Mouse (Mus musculus) heart, embryonic 10.5 days (tissue): ENCODE results near the gene Mrps27. TPM values are rescaled to one million over a fixed set of nuclear protein-coding genes. Genes with fewer than 3 reads are reported as not detected.

Experiments
- DNase-seq: peaks from one replicate; pipeline ENCODE4 v3.0.0-alpha.2; 2017; ENCODE audit warnings: low spot score
- H3K27ac ChIP-seq: fragments of 300-500 bp; sonication (generic); 2 replicates; pipeline ENCODE4 v1.5.1; 2016; ENCODE audit warnings: mild to moderate bottlenecking
- H3K27me3 ChIP-seq: fragments of 300-500 bp; sonication (generic); 2 replicates; pipeline ENCODE4 v1.6.1; 2016; ENCODE audit warnings: mild to moderate bottlenecking; ENCODE audit not compliant: poor library complexity, insufficient read depth, severe bottlenecking
- H3K36me3 ChIP-seq: fragments of 300-500 bp; sonication (generic); 2 replicates; pipeline ENCODE4 v1.6.1; 2016; ENCODE audit warnings: mild to moderate bottlenecking, moderate library complexity
- H3K4me1 ChIP-seq: fragments of 300-500 bp; sonication (generic); 2 replicates; pipeline ENCODE4 v1.6.1; 2016; ENCODE audit warnings: mild to moderate bottlenecking
- H3K4me3 ChIP-seq: fragments of 300-500 bp; sonication (generic); 2 replicates; pipeline ENCODE4 v1.5.1; 2016; ENCODE audit warnings: mild to moderate bottlenecking, moderate library complexity
- H3K9me3 ChIP-seq: fragments of 300-500 bp; sonication (generic); 2 replicates; pipeline ENCODE4 v1.6.1; 2016; ENCODE audit warnings: mild to moderate bottlenecking, moderate library complexity
- WGBS: fragments of 180-500 bp; shearing (Covaris S2); methylation state at CpG from one replicate; pipeline ENCODE4 v1.1.7; 2016; 5-methylcytosine and 5-hydroxymethylcytosine counted together
- polyA plus RNA-seq: library from polyadenylated mRNA; unstranded; fragments of >200 nt; fragmentation: Nextera tagmentation; extraction: Ambion mirVana; gene quantifications from 2 replicates; pipeline ENCODE4 v1.2.1, GENCODE M21; 2016

Gene Mrps27
- polyA plus RNA-seq, 1 experiment from 2014 or later = 96.0 TPM

DNA sequence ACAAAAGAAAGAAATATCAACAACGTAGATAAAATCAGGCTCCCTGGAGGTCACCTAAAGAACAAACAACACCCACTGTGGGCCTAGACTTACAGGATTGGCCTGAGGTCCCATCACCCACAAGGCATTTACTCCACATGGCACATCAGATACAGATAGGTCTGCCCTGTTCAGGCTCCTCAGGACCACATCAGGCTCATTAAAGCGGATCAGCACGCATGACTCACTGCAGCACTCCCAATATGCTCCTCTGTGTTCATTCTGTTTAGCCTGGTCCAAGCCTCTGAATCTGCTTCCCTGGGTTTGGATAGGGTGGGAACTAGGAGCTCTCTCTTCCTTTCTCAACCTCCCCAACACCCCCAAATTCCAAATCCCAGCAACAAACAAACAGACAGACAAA is 107.9 kb downstream of the Mrps27 start:
- H3K9me3 ChIP-seq = no peaks in the 10 kb centered on the region
- peaks cover 21% of the 10 kb centered on the region for H3K4me1 ChIP-seq
- peaks cover 11% of the 10 kb centered on the region; the same call in 1 of the 2 replicates for H3K36me3 ChIP-seq
- DNase-seq = no peak
- H3K27ac ChIP-seq = no peak overlapping the region
- 83% methylated on average over 3 of the region's 3 CpGs for WGBS
- no peak overlapping the region for H3K4me3 ChIP-seq
- H3K27me3 ChIP-seq = no peaks in the 10 kb centered on the region

DNA sequence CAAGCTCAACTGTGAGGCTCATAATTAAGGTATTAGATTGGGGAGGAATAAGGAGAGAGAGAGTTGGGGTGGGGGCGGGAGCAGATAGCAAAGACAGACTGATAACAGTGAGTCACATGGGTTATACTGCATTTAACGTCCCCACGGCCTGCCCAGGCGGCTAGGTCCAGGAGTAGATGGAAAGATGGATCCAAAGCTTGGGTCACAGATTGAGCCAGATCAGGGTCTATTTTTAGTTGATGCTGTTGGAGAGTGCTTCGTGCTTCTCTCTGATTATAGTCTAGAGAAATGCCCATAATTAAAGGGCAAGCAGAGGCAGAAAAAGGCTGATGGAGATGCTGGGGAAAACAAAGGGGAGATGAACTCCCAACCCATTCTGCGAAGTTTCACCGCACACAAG is 110.4 kb downstream of the Mrps27 start:
- DNase-seq = no peak
- H3K36me3 ChIP-seq = peaks cover 11% of the 10 kb centered on the region; the same call in 1 of the 2 replicates
- no peaks in the 10 kb centered on the region for H3K27me3 ChIP-seq
- no peak overlapping the region for H3K27ac ChIP-seq
- WGBS = 69% methylated on average over 7 of the region's 7 CpGs
- H3K4me1 ChIP-seq = peaks cover 21% of the 10 kb centered on the region
- no peaks in the 10 kb centered on the region for H3K9me3 ChIP-seq
- no peak overlapping the region for H3K4me3 ChIP-seq

DNA sequence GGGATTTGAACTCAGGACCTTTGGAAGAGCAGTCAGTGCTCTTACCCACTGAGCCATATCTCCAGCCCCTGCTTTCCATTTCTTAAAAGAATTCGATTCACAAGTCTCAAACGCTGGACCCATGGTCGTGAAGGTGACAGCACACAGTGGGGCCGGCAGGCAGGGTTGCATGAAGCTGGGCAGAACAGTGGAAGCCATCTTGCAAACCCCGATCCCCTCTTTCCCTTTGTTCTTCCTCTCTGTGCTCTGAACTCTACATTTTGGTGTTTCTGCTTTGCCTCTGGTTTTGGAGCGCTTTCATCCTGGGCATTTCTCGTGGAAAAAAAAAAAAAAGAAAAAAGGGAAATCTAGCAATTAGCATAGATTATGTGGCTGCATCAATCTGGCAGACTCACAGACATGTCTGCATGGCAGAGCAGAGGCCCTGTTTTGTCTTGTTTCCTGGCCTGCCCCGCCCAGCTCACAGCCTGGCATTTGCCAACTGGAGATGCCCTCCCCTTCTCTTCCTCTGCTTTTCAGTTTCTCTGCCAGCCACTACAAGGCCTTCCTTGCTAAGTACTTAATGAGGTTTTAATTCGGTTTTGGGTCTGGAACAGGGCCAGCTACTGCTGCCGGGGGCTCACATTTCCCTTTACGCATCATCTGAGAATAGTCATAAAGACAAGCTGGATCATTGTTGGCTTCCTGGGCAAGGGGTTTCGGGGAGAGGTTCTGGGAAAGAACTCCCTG is 114.2 kb downstream of the Mrps27 start:
- WGBS = 83% methylated on average over 12 of the region's 12 CpGs
- peaks cover 13% of the 10 kb centered on the region for H3K4me1 ChIP-seq
- DNase-seq = no peak
- H3K27me3 ChIP-seq = no peaks in the 10 kb centered on the region
- no peaks in the 10 kb centered on the region for H3K9me3 ChIP-seq
- H3K27ac ChIP-seq = no peak overlapping the region
- no peak overlapping the region for H3K4me3 ChIP-seq
- H3K36me3 ChIP-seq = peaks cover 17% of the 10 kb centered on the region

DNA sequence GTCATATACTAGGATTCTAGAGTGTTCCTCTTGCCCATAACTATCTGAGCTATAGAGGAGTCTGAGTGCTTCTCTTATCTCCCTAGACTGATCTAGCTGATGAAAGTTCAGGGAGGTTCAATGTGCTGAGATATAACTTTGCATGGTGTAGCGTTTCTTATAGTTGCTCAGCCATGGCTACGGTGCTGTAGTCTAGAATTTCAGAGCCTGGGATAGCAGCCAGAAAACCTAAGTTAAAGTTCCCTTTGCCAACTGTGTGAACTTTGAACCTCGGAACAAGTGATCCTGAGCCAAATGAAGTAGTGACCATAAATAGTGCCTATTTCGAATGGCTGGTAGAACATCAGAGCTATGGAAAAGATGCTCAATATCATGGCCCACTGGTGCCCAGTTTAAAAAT is 115.0 kb downstream of the Mrps27 start:
- Histone ChIP-seq H3K9me3 (no peaks in the 10 kb centered on the region), H3K27me3 (no peaks in the 10 kb centered on the region), H3K4me1 (peaks cover 13% of the 10 kb centered on the region), H3K27ac (no peak overlapping the region), H3K4me3 (no peak overlapping the region), H3K36me3 (peaks cover 17% of the 10 kb centered on the region)
- DNase-seq = no peak
- 85% methylated on average over 4 of the region's 4 CpGs for WGBS

DNA sequence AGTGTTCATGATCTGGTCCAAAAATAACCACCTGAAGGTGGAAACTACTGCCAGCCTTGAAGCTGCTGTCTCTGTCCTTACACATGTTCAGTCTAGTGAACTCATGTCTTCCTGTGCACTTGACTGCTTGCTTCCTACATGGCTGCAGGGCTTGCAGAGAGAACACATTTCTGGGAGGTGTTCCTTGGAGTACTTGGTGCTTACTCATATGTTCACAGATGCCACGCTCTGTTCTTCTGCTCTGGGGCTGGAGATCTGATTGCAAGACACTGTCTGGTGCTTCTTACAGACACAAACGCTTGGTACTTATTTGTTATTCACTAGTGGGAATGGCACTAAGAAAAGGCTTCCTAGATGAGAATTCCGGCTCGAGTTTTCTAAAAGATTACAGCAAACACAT is 117.3 kb downstream of the Mrps27 start:
- WGBS = 90% methylated on average over 4 of the region's 4 CpGs
- H3K36me3 ChIP-seq = peaks cover 17% of the 10 kb centered on the region

DNA sequence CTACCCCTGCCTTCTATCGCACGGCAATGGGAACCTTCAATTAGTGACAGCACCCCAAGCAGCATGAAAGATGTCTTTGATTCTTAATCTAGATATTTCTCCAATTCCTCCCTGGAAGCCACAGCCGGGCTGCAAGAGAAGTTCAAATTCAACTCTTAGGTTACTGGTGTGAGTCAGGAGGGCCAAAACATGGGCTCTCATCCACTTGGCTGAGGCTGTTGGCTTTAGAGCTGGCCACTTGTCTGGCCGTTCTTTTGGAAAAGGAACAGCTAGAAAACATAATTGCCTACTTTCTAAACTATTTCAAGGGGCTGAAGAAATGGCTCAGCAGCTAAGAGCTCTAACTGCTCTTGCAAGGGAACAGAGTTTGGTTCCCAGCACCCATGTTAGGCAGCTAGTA is 120.0 kb downstream of the Mrps27 start:
- 83% methylated on average over 4 of the region's 4 CpGs for WGBS
- H3K36me3 ChIP-seq = peaks cover 17% of the 10 kb centered on the region

More for the DNA sequence above, 117.3 kb downstream of the Mrps27 start:
- Histone ChIP-seq H3K27ac (no peak overlapping the region), H3K4me1 (peaks cover 12% of the 10 kb centered on the region; the same call in 1 of the 2 replicates), H3K27me3 (no peaks in the 10 kb centered on the region), H3K4me3 (no peak overlapping the region), H3K9me3 (no peaks in the 10 kb centered on the region)
- no peak for DNase-seq

More for the DNA sequence above, 120.0 kb downstream of the Mrps27 start:
- no peaks in the 10 kb centered on the region for H3K9me3 ChIP-seq
- peaks cover 9% of the 10 kb centered on the region; the same call in 1 of the 2 replicates for H3K4me1 ChIP-seq
- H3K27ac ChIP-seq = no peak overlapping the region
- H3K4me3 ChIP-seq = no peak overlapping the region
- no peaks in the 10 kb centered on the region for H3K27me3 ChIP-seq
- no peak for DNase-seq

Other genes with a start within 250 kb of the Mrps27 start
- 0.10 and 0.14 TPM in 2 replicates for gene Zfp366, start 160.0 kb upstream of the Mrps27 start, polyA plus RNA-seq
- 57.9 and 60.2 TPM in 2 replicates for gene Ptcd2, start 81 bp upstream of the Mrps27 start, polyA plus RNA-seq
- 164 and 186 TPM in 2 replicates for gene Map1b, start 171.8 kb downstream of the Mrps27 start, polyA plus RNA-seq